Mouse (Mus musculus): ENCODE measurements at regions not wholly inside any gene's neighbourhood (a gene's known extent, or its start where the extent isn't known, plus 50 kb on each side); places are given as distances from the start of the nearest gene placed in this dataset.

DNA sequence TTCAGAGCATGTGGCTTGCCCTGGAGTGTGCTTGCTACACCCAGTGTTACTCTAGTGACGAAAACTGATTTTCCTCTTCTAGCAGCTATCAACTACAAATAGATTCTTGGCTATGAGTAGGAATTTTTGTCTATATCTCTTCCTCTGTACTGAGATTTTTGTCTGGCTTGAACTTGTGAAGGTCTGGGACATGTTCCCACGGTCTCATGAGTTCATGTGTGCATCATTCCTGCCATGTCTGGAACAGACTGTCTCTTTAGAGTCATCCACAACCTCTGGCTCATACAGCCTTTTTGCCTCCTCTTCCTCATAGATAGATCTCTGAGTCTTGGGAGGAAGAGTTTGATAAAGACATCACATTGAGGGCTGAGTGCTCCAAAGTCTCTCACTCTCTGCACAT lies 86.5 kb upstream of the Gm5148 start:
- TF ChIP-seq CTCF (IDR thresholded peaks at IDR 0.05) = no peak
- no peak for TF ChIP-seq EP300 (IDR thresholded peaks at IDR 0.05)
